Mouse (Mus musculus) MEL (cell line): Measurements from ENCODE around the gene Hist1h2ae. TPM values are rescaled to one million over a fixed set of nuclear protein-coding genes. Genes with fewer than 3 reads are reported as not detected.

Source experiments
- DNase-seq: peaks from one replicate; pipeline ENCODE4 v3.0.0; 2011; ENCODE audit warnings: low read depth, low spot score
- H3K27ac ChIP-seq: 2 replicates; pipeline ENCODE4 v1.5.1; 2012; ENCODE audit warnings: low read depth, mild to moderate bottlenecking, control low read depth, low read length, moderate library complexity; ENCODE audit not compliant: control insufficient read depth
- H3K27me3 ChIP-seq, 2 experiments: fragments of 150-350 bp in 1 of 2; sonication (generic) in 1 of 2; 2 replicates each; pipeline ENCODE4 v1.6.1; 2012; ENCODE audit warnings: low read length in 2 of 2, mild to moderate bottlenecking in 2 of 2, improper control_type of control experiment in 1 of 2, moderate library complexity in 1 of 2; ENCODE audit not compliant: insufficient read depth in 2 of 2, control insufficient read depth in 1 of 2
- H3K36me3 ChIP-seq, 2 experiments: 2 replicates each; pipeline ENCODE4 v1.6.1; 2012 to 2014; ENCODE audit warnings: low read length in 2 of 2, improper control_type of control experiment in 1 of 2, inconsistent platforms in 1 of 2, mild to moderate bottlenecking in 1 of 2; ENCODE audit not compliant: insufficient read depth in 2 of 2, control insufficient read depth in 1 of 2
- H3K4me1 ChIP-seq, 2 experiments: fragments of 150-350 bp in 1 of 2; sonication (generic) in 1 of 2; 2 replicates each; pipeline ENCODE4 v1.6.1; 2012; ENCODE audit warnings: low read length in 2 of 2, improper control_type of control experiment in 1 of 2, mild to moderate bottlenecking in 1 of 2; ENCODE audit not compliant: insufficient read depth in 2 of 2, control insufficient read depth in 1 of 2
- H3K4me3 ChIP-seq, 2 experiments: fragments of 150-350 bp in 1 of 2; sonication (generic) in 1 of 2; 2 replicates each; pipeline ENCODE4 v1.5.1; 2012; ENCODE audit warnings: low read depth in 2 of 2, low read length in 2 of 2, mild to moderate bottlenecking in 2 of 2, moderate library complexity in 2 of 2, control low read depth in 1 of 2, improper control_type of control experiment in 1 of 2; ENCODE audit not compliant: control insufficient read depth in 1 of 2, insufficient read depth in 1 of 2
- H3K79me2 ChIP-seq: 2 replicates; pipeline ENCODE4 v1.6.1; 2012; ENCODE audit warnings: mild to moderate bottlenecking, low read length, moderate library complexity; ENCODE audit not compliant: control insufficient read depth, poor library complexity, insufficient read depth
- H3K9ac ChIP-seq: 2 replicates; pipeline ENCODE4 v1.6.1; 2012; ENCODE audit warnings: low read depth, mild to moderate bottlenecking, control low read depth, low read length, moderate library complexity; ENCODE audit not compliant: control insufficient read depth, poor library complexity, severe bottlenecking
- H3K9me3 ChIP-seq: fragments of 150-350 bp; sonication (generic); replicated peaks from 2 replicates; pipeline ENCODE4 v1.6.1; 2012; ENCODE audit warnings: mild to moderate bottlenecking, low read length, improper control_type of control experiment, moderate library complexity; ENCODE audit not compliant: insufficient read depth
- CHD1 ChIP-seq: IDR thresholded peaks from 2 replicates; pipeline ENCODE4 v1.6.1; 2012; ENCODE audit warnings: low read depth, mild to moderate bottlenecking, inconsistent platforms, low read length, improper control_type of control experiment
- CHD2 ChIP-seq: IDR thresholded peaks from 2 replicates; pipeline ENCODE4 v1.6.1; 2011; ENCODE audit warnings: low read length, improper control_type of control experiment
- CTCF ChIP-seq, 3 experiments: IDR thresholded peaks in 2 of 3; conservative IDR thresholded peaks in 1 of 3; 2 replicates each; pipeline ENCODE4 v1.5.1; 2011 to 2012; ENCODE audit warnings: low read length in 3 of 3, low read depth in 2 of 3, mild to moderate bottlenecking in 2 of 3, improper control_type of control experiment in 1 of 3, inconsistent platforms in 1 of 3, mixed read lengths in 1 of 3, moderate library complexity in 1 of 3; ENCODE audit not compliant: control insufficient read depth in 1 of 3, insufficient read depth in 1 of 3, poor library complexity in 1 of 3, severe bottlenecking in 1 of 3
- ELF1 ChIP-seq: IDR thresholded peaks from 2 replicates; pipeline ENCODE4 v1.6.1; 2014; ENCODE audit warnings: low read depth, mild to moderate bottlenecking, inconsistent platforms, low read length, improper control_type of control experiment, moderate library complexity
- EP300 ChIP-seq, 2 experiments: IDR thresholded peaks; 2 replicates each; pipeline ENCODE4 v1.6.1; 2011; ENCODE audit warnings: improper control_type of control experiment in 2 of 2, low read length in 2 of 2, low read depth in 1 of 2, mild to moderate bottlenecking in 1 of 2
- ETS1 ChIP-seq: IDR thresholded peaks from 2 replicates; pipeline ENCODE4 v1.6.1; 2012; ENCODE audit warnings: low read depth, mild to moderate bottlenecking, inconsistent platforms, low read length, improper control_type of control experiment, moderate library complexity
- GABPA ChIP-seq: IDR thresholded peaks from 2 replicates; pipeline ENCODE4 v1.6.1; 2012; ENCODE audit warnings: low read depth, mild to moderate bottlenecking, inconsistent platforms, low read length, improper control_type of control experiment, moderate library complexity
- GATA1 ChIP-seq: IDR thresholded peaks from 2 replicates; pipeline ENCODE4 v1.6.1; 2011; ENCODE audit warnings: low read depth, low read length, improper control_type of control experiment
- JUND ChIP-seq: IDR thresholded peaks from 2 replicates; pipeline ENCODE4 v1.6.1; 2011; ENCODE audit warnings: low read depth, mild to moderate bottlenecking, improper control_type of control experiment, low read length
- KAT2A ChIP-seq: conservative IDR thresholded peaks from 2 replicates; pipeline ENCODE4 v1.6.1; 2012; ENCODE audit warnings: low read depth, low read length, improper control_type of control experiment, inconsistent platforms
- MAZ ChIP-seq: IDR thresholded peaks from 2 replicates; pipeline ENCODE4 v1.6.1; 2012; ENCODE audit warnings: low read depth, mild to moderate bottlenecking, inconsistent platforms, low read length, improper control_type of control experiment
- MEF2A ChIP-seq: IDR thresholded peaks from 2 replicates; pipeline ENCODE4 v1.6.1; 2014; ENCODE audit warnings: low read depth, mild to moderate bottlenecking, inconsistent platforms, low read length, improper control_type of control experiment; ENCODE audit not compliant: poor library complexity, insufficient replicate concordance, severe bottlenecking; ENCODE audit errors: extremely low read depth
- MYB ChIP-seq: IDR thresholded peaks from 2 replicates; pipeline ENCODE4 v1.6.1; 2011; ENCODE audit warnings: mild to moderate bottlenecking, low read depth, low read length, improper control_type of control experiment
- MYC ChIP-seq: IDR thresholded peaks from 2 replicates; pipeline ENCODE4 v1.6.1; 2011; ENCODE audit warnings: low read depth, mild to moderate bottlenecking, low read length, improper control_type of control experiment, moderate library complexity
- SIN3A ChIP-seq: IDR thresholded peaks from 2 replicates; pipeline ENCODE4 v1.6.1; 2012; ENCODE audit warnings: low read length, improper control_type of control experiment, inconsistent platforms
- SMC3 ChIP-seq: IDR thresholded peaks from 2 replicates; pipeline ENCODE4 v1.6.1; 2011; ENCODE audit warnings: low read depth, low read length, improper control_type of control experiment
- UBTF ChIP-seq: IDR thresholded peaks from 2 replicates; pipeline ENCODE4 v1.6.1; 2012; ENCODE audit warnings: low read depth, mild to moderate bottlenecking, inconsistent platforms, low read length, improper control_type of control experiment, moderate library complexity, borderline replicate concordance; ENCODE audit not compliant: insufficient read depth
- USF1 ChIP-seq: IDR thresholded peaks from 2 replicates; pipeline ENCODE4 v1.6.1; 2014; ENCODE audit warnings: low read depth, mild to moderate bottlenecking, inconsistent platforms, low read length, improper control_type of control experiment, moderate library complexity
- USF2 ChIP-seq, 2 experiments: IDR thresholded peaks; 2 replicates each; pipeline ENCODE4 v1.6.1; 2011 to 2012; ENCODE audit warnings: improper control_type of control experiment in 2 of 2, low read length in 2 of 2, borderline replicate concordance in 1 of 2, inconsistent platforms in 1 of 2, low read depth in 1 of 2, mild to moderate bottlenecking in 1 of 2; ENCODE audit not compliant: insufficient read depth in 1 of 2
- ZMIZ1 ChIP-seq: IDR thresholded peaks from 2 replicates; pipeline ENCODE4 v1.6.1; 2012; ENCODE audit warnings: low read depth, mild to moderate bottlenecking, inconsistent platforms, low read length, improper control_type of control experiment, moderate library complexity
- polyA plus RNA-seq, 2 experiments: library from polyadenylated mRNA; stranded (reverse) in 1 of 2; unstranded in 1 of 2; fragments of >175 nt in 1 of 2; fragments of >200 nt in 1 of 2; gene quantifications; 2 replicates each; pipeline versions ENCODE4 v1.2.1 to v1.2.4; 2012; ENCODE audit warnings: low replicate concordance in 2 of 2, low read depth in 1 of 2; ENCODE audit not compliant: insufficient read length in 2 of 2, insufficient read depth in 1 of 2, missing spikeins in 1 of 2
- total RNA-seq: library from RNA; depleted of rRNA; stranded (reverse); fragments of 300-350 nt; gene quantifications from 2 replicates; pipeline ENCODE4 v1.2.3, GENCODE M21; 2012

Gene Hist1h2ae
- total and polyA plus RNA-seq, 3 experiments: 3.3 to 560 TPM; not detected in 1

- peak overlapping the region; percentile 100 for H3K27ac ChIP-seq
- TF ChIP-seq MEF2A (no peak), CHD1 (no peak), USF2 (IDR thresholded peaks at IDR 0.05; ENCODE audit: borderline replicate concordance in 1 of 2, insufficient read depth in 1 of 2, low read depth in 1 of 2, low read length in 2 of 2) (no peak), ZMIZ1 (no peak), SIN3A (no peak), ELF1 (no peak), USF1 (no peak), MAZ (no peak), ETS1 (no peak), MYB (no peak), KAT2A (no peak), MYC (no peak), SMC3 (no peak), GATA1 (no peak), UBTF (no peak), JUND (no peak), EP300 (IDR thresholded peaks at IDR 0.05; ENCODE audit: low read depth in 1 of 2, low read length in 2 of 2) (no peak), CTCF (IDR thresholded peaks at IDR 0.05 in 2 of 3, conservative IDR thresholded peaks at IDR 0.05 in 1 of 3; ENCODE audit: control insufficient read depth in 1 of 3, insufficient read depth in 1 of 3, low read depth in 2 of 3, low read length in 3 of 3, poor library complexity in 1 of 3, severe bottlenecking in 1 of 3) (no peak), GABPA (no peak), CHD2 (no peak)
- no peaks in the 10 kb centered on the region for H3K27me3 ChIP-seq
- H3K9ac ChIP-seq: peak overlapping the region; percentile 84
- peaks cover 4% of the 10 kb centered on the region; the same call in 1 of the 2 replicates for H3K79me2 ChIP-seq
- H3K9me3 ChIP-seq: no peaks in the 10 kb centered on the region
- DNase-seq: peak; percentile 78
- peaks cover 0 to 29% of the 10 kb centered on the region in 2 experiments; a peak in 2 of 4 replicates for H3K36me3 ChIP-seq
- H3K4me3 ChIP-seq: peak overlapping the region; percentile 12 to 51
- peaks cover 0 to 4% of the 10 kb centered on the region in 2 experiments; a peak in 2 of 4 replicates for H3K4me1 ChIP-seq
Measured at GRCm38 (mm10) chr13:23532262-23533075, 38.6 kb downstream of the Hist1h2ae start.
